Mouse (Mus musculus) olfactory bulb, adult 2 months (tissue): ENCODE results near the gene Ifi211. TPM values are rescaled to one million over a fixed set of nuclear protein-coding genes. Genes with fewer than 3 reads are reported as not detected.
"Not testable (repeated sequence)": the region's sequence is repeated elsewhere in the genome, so short reads cannot be mapped to it uniquely, and the experiment has no call there.

ENCODE experiments used
- H3K27ac ChIP-seq: fragments of 200-500 bp; 2 replicates; pipeline ENCODE4 v1.5.1; 2012; ENCODE audit warnings: low read depth, low read length; ENCODE audit not compliant: insufficient read depth
- H3K4me1 ChIP-seq: fragments of 200-500 bp; 2 replicates; pipeline ENCODE4 v1.6.1; 2012; ENCODE audit warnings: low read length; ENCODE audit not compliant: control insufficient read depth, insufficient read depth
- H3K4me3 ChIP-seq: fragments of 200-500 bp; 2 replicates; pipeline ENCODE4 v1.5.1; 2012; ENCODE audit warnings: mild to moderate bottlenecking, low read depth, low read length, moderate library complexity; ENCODE audit not compliant: insufficient read depth
- CTCF ChIP-seq: fragments of 200-500 bp; IDR thresholded peaks from 2 replicates; pipeline ENCODE4 v1.5.1; 2012; ENCODE audit warnings: low read depth, mild to moderate bottlenecking, low read length, moderate library complexity; ENCODE audit not compliant: insufficient read depth
- POLR2A ChIP-seq: fragments of 200-500 bp; IDR thresholded peaks from 2 replicates; pipeline ENCODE4 v1.6.1; 2012; ENCODE audit warnings: mild to moderate bottlenecking, low read depth, low read length, moderate library complexity; ENCODE audit not compliant: insufficient read depth
- WGBS: fragments of 180-500 bp; shearing (Covaris S2); methylation state at CpG from one replicate; pipeline ENCODE4 v1.1.7; 2018; 5-methylcytosine and 5-hydroxymethylcytosine counted together
- polyA plus RNA-seq: library from polyadenylated mRNA; stranded (reverse); fragments of >200 nt; gene quantifications from 2 replicates; pipeline ENCODE4 v1.2.4, GENCODE M21; 2012; ENCODE audit warnings: low replicate concordance; ENCODE audit not compliant: missing spikeins, insufficient read depth, insufficient read length

The Ifi211 gene
- not detected in 2 replicates for polyA plus RNA-seq

DNA sequence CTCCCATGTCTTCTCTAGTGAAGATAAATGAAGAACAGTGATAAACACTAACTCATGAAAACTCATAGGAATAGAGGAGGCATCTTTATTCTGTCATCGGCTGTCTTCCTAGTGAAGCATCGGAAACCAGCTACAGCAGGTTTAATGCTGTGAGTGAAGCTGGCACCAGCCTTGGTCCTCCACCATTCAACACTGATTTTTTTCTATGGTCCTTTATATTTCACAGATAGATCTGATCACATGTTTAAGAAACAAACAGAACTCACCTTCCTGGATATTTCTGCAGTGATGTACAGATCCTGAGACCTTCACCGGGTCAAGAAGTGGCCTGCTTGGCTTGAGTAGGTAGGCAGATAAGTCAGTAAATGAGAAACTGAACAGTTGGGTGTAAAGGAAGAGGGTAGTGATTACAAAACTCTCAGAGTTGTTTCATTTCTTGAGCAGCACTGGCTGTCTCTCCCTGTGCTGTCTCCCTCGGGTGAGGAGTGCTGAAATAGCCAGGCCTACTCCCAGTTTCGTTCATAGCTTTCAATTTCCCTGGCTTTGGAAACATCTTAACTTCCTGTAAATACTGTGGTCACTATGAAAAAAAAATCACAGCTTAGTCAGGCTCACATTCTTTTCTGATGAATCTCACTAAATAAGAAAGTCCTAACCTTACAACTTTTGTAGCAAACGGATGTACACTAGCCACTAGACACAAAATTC is at the start of gene Ifi211:
Gene Ifi211 (minus strand): TSS at position 499 of the 708 bp plus-strand sequence.
- WGBS: 86% methylated on average over 6 of the region's 6 CpGs
- not testable (repeated sequence) for H3K4me3 ChIP-seq, H3K4me1 ChIP-seq, H3K27ac ChIP-seq

DNA sequence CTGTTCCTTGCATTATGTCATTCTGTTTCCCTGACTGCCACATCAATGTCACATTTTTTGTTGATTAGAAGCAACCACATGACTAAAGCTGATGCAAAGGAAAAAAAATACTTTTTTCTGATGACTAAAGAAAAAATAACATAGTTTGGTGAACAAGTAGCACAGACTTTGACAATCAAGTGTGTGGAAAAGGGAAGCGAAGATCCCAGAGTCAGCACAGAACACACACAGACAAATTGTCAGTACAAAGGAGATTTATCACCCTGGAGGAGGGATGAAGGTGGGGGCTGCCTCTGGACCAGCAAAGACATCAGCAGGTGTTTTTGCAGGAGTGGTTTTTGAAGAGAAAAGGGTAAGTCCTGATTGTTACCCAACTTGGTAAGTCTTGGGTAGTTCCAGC is 48.6 kb upstream of the Ifi211 start:
- WGBS: 90% methylated on average over 1 of the region's 1 CpGs
- H3K27ac ChIP-seq, H3K4me3 ChIP-seq, H3K4me1 ChIP-seq: not testable (repeated sequence)

DNA sequence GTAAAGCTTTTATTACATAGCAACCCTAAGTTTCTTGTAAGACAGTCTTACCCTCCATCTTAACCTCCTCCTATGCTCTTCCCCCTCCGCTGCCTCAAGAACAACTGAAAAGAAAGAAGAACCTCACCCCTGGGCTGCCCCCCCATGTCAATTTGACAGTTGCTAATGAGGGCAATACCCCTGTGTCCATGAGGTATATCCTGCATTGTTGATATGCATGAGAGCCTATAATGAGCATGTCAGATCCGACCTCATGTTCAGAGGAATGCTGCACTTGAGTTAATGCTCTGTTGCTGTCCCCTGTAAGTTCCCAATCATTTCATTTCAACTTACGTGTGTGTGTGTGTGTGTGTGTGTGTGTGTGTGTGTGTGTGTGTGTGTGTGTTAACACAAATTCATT is 47.2 kb upstream of the Ifi211 start:
- not testable (repeated sequence) for H3K4me1 ChIP-seq, H3K4me3 ChIP-seq, H3K27ac ChIP-seq
- WGBS: 68% methylated on average over 3 of the region's 3 CpGs

DNA sequence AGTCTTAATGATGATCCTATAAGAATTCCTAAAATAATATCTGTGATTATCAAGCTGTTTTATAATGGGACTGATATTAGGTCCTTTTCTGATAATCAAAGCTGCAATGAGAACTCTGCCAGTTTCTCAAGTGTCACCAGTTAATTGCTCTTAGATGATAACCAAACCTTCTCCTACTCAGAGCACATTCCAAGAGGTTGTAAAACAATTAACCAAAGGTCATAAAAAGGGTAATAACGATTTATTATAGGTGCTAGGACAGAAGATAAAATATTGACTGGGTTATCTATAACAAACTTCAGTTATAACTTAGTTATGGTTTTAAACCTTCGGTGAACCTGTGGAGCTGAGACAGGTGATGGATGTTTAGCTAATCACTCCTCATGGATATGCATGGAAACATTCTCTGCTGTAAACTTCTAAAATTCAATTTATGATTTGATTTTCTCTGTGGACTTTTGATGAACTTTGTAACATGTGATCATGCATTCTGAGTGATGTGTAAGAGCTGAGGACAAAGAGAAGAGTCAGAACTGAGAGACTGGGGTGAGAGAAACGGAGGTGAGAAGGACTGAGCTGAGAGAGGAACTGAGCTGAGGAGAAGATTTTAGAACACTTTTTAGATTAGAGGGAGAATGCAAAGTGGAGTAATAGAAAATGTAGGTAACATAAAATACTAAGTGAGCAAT is 43.1 kb upstream of the Ifi211 start:
- not testable (repeated sequence) for H3K4me3 ChIP-seq, H3K4me1 ChIP-seq, H3K27ac ChIP-seq
- 81% methylated on average over 3 of the region's 3 CpGs for WGBS

DNA sequence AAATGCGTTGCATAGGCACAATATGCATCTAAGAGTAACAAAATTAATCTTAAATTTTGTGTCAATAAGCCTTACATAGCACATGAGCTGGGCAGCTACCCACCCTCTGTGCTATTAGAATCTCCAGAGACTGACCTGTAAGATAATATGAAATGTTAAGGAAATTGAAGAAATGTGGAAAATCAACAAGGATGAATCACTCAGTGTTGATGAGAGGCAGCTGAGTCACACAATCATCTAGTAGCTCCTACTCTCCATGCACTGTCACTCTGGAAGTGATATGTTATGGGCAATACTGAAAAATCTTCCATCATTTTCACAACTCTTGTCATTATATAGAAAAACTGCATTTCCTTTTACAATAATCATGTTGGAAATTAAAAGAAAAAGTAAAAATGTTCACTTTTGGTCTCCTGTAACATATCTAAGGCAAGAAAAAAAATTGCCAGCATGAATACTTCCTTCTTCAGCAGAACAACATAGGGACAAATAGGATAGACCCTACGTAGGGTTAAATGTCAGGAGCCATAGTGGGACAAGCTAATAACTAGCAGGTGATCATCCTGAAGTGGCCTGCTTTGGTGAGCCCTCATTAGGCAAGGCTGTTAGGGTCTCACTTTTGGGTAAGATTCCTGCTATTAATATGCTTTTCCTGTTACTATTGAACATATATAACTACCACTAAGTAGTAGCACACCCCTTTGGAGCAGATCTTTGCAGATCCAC is 42.4 kb upstream of the Ifi211 start:
- H3K4me3 ChIP-seq: no peak overlapping the region
- no peak overlapping the region for H3K27ac ChIP-seq
- TF ChIP-seq CTCF: no peak
- TF ChIP-seq POLR2A: no peak
- H3K4me1 ChIP-seq: no peaks in the 10 kb centered on the region
- 91% methylated on average over 2 of the region's 2 CpGs for WGBS

DNA sequence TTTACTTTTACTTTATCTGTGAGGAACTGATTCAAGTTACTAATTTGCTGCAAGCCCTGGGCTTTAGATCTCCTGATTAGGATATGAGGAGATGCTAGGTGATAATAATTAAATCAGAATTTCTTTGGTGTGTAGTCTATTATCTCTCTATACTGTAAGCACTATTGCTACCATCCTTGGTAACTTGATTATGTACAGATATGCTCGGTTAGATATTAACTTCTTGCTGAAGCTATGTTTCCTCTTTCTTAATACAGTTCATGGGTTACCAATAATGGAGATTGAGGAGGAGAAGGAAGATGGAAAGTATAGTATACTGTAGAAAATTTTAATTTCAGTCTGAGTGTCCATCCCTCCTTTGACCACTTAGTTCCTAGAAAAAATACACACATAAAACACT is 40.7 kb upstream of the Ifi211 start:
- WGBS: 90% methylated on average over 1 of the region's 1 CpGs
- Histone ChIP-seq H3K4me1 (no peaks in the 10 kb centered on the region), H3K27ac (no peak overlapping the region), H3K4me3 (no peak overlapping the region)
- TF ChIP-seq POLR2A (no peak), CTCF (no peak)

DNA sequence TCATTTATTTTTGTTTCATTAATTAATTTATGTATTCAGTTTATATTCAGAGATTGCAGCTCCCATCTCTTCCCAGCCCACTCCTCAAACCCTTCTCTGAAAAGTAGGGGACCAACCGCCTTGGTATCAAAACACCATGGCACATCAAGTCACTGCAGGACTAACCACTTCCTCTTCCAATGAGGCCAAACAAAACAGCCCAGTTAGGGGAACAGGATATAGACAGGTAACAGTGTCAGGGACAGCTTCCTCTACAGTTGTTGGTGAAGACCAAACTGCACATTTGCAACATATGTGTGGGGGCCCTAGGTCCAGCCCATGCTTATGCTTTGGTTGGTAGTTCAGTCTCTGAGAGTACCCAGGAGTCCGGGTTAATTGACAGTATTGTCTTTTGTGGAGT is 36.2 kb upstream of the Ifi211 start:
- WGBS: 92% methylated on average over 2 of the region's 2 CpGs
- not testable (repeated sequence) for H3K27ac ChIP-seq, H3K4me3 ChIP-seq, H3K4me1 ChIP-seq

DNA sequence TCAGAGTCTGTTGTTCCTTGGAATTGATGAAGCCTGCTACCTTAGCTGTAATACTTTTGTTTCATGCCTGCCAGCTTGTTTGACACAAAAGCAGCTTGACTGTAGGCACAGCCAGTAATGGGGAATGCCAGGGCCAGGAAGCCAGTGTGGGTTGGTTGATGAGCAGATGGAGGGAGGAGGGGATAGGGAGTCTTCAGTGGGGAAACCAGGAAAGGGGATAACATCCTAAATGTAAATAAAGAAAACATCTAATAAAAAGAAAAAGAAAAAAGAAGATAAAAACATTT is 29.9 kb upstream of the Ifi211 start:
- H3K4me3 ChIP-seq, H3K4me1 ChIP-seq, H3K27ac ChIP-seq: not testable (repeated sequence)

DNA sequence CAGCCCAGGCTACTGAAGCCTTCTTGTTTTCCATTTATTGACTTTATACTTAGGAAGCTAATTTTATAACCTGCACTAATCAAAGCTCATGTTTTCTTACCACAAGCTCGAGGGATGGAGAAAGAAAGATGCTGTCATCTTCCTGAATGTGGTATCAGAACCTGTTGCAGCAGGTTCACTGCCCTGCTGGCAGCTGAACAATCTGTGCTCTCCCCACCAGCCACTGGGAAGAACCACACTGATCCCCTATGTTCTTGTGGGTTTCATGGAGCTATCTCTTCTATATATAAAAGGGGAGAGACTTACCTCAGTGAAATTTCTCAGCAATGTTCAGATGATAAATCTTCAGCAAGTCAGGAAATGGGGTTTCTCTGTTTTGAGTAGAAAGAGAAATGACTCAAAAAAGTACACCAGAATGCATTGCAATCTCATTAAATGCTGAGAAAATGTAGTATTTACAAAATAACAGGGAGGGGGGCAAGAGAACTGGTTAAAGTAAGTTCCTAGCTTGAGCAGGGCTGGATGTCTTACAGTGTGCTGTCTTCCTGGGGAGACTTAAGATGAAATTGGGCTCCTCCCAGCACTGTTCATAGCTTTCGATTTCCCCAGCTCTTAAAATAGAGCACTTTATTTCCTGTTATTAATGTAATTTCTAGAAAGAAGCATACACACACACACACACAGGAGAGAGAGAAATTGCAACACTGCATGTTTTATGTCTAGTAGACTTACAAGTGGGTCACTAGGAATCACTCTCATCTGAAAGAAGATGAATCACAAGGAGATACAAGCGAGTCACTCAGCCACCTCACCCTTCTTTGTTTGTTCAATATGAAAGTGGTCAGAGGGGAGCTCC is 29.3 kb upstream of the Ifi211 start, which contains the start of the genes Mndal and Ifi203:
Gene Mndal (minus strand): TSS at position 568 of the 856 bp plus-strand sequence.
Gene Ifi203 (minus strand): TSS at position 749 of the 856 bp plus-strand sequence.
- not testable (repeated sequence) for H3K4me3 ChIP-seq, H3K4me1 ChIP-seq, H3K27ac ChIP-seq
- WGBS: 53% methylated on average over 3 of the region's 3 CpGs

DNA sequence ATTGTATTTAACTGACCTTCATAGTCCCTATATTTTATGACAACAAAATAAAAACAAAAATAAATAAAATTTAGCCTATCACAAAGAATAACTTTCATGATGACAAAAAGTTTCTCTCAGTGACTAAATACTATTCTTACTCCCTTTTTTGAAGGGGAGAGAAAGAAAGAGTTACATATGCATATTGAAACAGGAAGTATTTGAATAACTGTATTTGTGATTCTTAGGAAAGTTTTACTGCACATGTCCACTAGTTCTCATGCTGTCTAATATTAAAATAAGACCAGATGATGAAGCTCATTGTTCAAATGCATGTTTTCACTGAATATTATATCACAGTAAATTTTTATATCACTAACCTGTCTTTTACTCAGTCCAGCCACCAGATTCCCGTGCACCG is 28.7 kb upstream of the Ifi211 start:
- not testable (repeated sequence) for H3K27ac ChIP-seq, H3K4me3 ChIP-seq, H3K4me1 ChIP-seq
- WGBS: 95% methylated on average over 2 of the region's 2 CpGs

DNA sequence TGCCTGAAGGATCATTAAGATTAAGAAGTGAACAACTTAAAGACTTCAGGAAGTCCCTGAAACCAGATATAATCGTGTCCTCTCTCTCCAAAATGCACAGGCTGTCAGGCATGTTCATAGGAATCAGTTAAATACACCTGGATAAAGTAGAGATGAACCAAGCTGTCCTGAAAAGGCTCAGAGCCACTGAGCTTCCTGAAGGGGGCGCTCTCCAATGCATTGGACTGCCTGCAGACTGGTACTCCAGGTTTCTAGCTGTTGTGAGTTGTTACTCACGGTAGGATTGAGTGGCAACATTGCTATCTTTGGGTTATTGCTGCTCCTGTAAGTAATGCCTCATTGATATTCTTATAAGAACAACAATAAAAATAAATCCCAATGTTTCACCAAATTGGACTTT is 6.4 kb upstream of the Ifi211 start:
- WGBS: 57% methylated on average over 3 of the region's 3 CpGs
- H3K4me1 ChIP-seq, H3K27ac ChIP-seq, H3K4me3 ChIP-seq: not testable (repeated sequence)
